Mouse (Mus musculus) left cerebral cortex, adult 6 months (tissue): ENCODE results near the gene Dennd4c. TPM values are rescaled to one million over a fixed set of nuclear protein-coding genes. Genes with fewer than 3 reads are reported as not detected.

ENCODE experiments used
- long read RNA-seq, 2 experiments: library from polyadenylated mRNA; unstranded; transcript quantifications; one replicate each; pipeline ENCODE4 v2.0.0; 2019 to 2020
- polyA plus RNA-seq: library from polyadenylated mRNA; unstranded; fragments of <200 nt; fragmentation: Nextera tagmentation; gene quantifications from 2 replicates; pipeline ENCODE4 v1.2.3, GENCODE M21; 2021

Dennd4c gene
- polyA plus RNA-seq: 0.94 TPM in 2 replicates
- long read RNA-seq, experiment 1, partial matches to known transcripts: 5 of 7 reads
- long read RNA-seq, experiment 1, other reads (novel, unspliced or antisense): 2 of 7 reads
- long read RNA-seq, experiment 2, partial matches to known transcripts: 2 of 7 reads
- long read RNA-seq, experiment 2, other reads (novel, unspliced or antisense): 5 of 7 reads

GRCm38 (mm10) chr4:86748336-86749291, at the start of gene Dennd4c:
TSS of gene Dennd4c (plus strand) at chr4:86748555.

GRCm38 (mm10) chr4:86857113-86858069, 109.0 kb downstream of the Dennd4c start, which contains the start of gene Rps6:
TSS of gene Rps6 (minus strand) at chr4:86857412.

GRCm38 (mm10) chr4:86874146-86874847, 125.9 kb downstream of the Dennd4c start, which contains the start of gene Acer2:
TSS of gene Acer2 (plus strand) at chr4:86874396.

Other genes starting within 250 kb of the Dennd4c start
- 0.08 TPM in 1 of 2 replicates, not detected in the other for gene Saxo1, start 190.2 kb upstream of the Dennd4c start, polyA plus RNA-seq
- gene Rraga, start 172.9 kb upstream of the Dennd4c start, polyA plus RNA-seq: 31.7 and 113 TPM in 2 replicates
- gene Haus6, start 136.5 kb upstream of the Dennd4c start, polyA plus RNA-seq: 2.3 and 2.4 TPM in 2 replicates
- gene Plin2, start 78.5 kb upstream of the Dennd4c start, polyA plus RNA-seq: 11.4 and 11.9 TPM in 2 replicates
- 1,476 and 1,640 TPM in 2 replicates for gene Rps6, start 108.9 kb downstream of the Dennd4c start, polyA plus RNA-seq
- gene Acer2, start 125.8 kb downstream of the Dennd4c start, polyA plus RNA-seq: 4.5 and 5.1 TPM in 2 replicates